Comparison of ENCODE assay signal across 8 mouse cellular contexts in the genomic region with DNA sequence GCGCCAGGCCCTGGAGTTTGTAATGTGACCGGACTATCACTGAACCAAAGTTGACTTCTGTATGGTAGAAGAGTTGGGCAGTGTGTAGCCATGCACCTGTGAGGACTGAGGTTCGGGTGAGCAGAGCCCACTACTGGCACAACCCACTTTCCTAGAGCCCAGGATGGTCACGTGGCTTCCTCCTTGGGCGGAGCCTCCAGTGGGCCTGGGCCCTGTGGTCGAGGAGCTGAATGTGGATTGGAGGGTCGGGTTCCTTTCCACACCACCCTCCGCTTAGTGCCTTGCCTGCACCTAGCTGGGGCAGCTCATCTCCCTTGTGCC. TPM values are rescaled to one million over a fixed set of nuclear protein-coding genes. Genes with fewer than 3 reads are reported as not detected.
DNase-seq lines count a peak whose midpoint lies in the region; ATAC-seq lines count a peak whose summit lies in the region.

No protein-coding gene starts in this region.

- H3K27me3 ChIP-seq in megakaryocyte, embryonic 14.5 days (replicated peaks): no peaks in the 10 kb centered on the region

- H3K4me1 ChIP-seq in megakaryocyte, embryonic 14.5 days: peaks cover 98% of the 10 kb centered on the region

- H3K9me3 ChIP-seq in megakaryocyte, embryonic 14.5 days: no peaks in the 10 kb centered on the region

- DNase-seq in adipocyte (ENCODE audit: low spot score): peak; percentile 70
- DNase-seq in embryo, embryonic 10 days (ENCODE audit: low spot score): peak; percentile 93
- DNase-seq in gastrocnemius, postnatal 14 days: peak; percentile 88
- peak; percentile 71 to 87 for DNase-seq in left cerebral cortex, adult 9 months (ENCODE audit: low spot score in 2 of 2)
- DNase-seq in right cerebral cortex, adult 2 months (ENCODE audit: low spot score in 2 of 2): peak; percentile 81 to 86
- peak; percentile 40 for DNase-seq in urinary bladder, postnatal 10 days (ENCODE audit: low spot score)

- peaks cover 82% of the 10 kb centered on the region for H3K36me3 ChIP-seq in megakaryocyte, embryonic 14.5 days (replicated peaks; ENCODE audit: low read length)

- ATAC-seq in inflammation-experienced regulatory T-cells, adult 6 months: peak; percentile 62

- peak overlapping the region; percentile 96 for H3K4me3 ChIP-seq in megakaryocyte, embryonic 14.5 days (replicated peaks)

- intact Hi-C loops in gastrocnemius, postnatal 14 days (cut with DNase I; ENCODE audit: low total_unique reads): no loop called here

RNA-seq across cellular contexts. Expression of gene Fbxl22, which starts 2.1 kb away (rescaled TPM):
- total RNA-seq in gastrocnemius, postnatal 14 days (2021): 10 to 100 TPM; 19.0 to 32.5 TPM
- 1 to 10 TPM; 2.1 to 3.2 (median 3.1) TPM for polyA plus RNA-seq in inflammation-experienced regulatory T-cells, adult 6 months (2017; shearing (Covaris generic))
- polyA plus RNA-seq in megakaryocyte, embryonic 14.5 days (2012; ENCODE audit: insufficient read depth, low replicate concordance): 0.62 and 2.3 TPM in 2 replicates

Comparison
In these comparisons a context has a peak if more than half of its experiments do, and no peak if none do; other contexts are left out.
1. Peak in every context shown above with its lines: DNase-seq, ATAC-seq and H3K4me3 ChIP-seq.
2. DNase-seq: peak in every context shown above with its lines; median percentile 93 in embryo, embryonic 10 days; 88 in gastrocnemius, postnatal 14 days; 84 in right cerebral cortex, adult 2 months; 79 in left cerebral cortex, adult 9 months; 70 in adipocyte; 40 in urinary bladder, postnatal 10 days.